Mouse (Mus musculus) midbrain, embryonic 11.5 days (tissue): ENCODE measurements at regions not wholly inside any gene's neighbourhood (a gene's known extent, or its start where the extent isn't known, plus 50 kb on each side); places are given as distances from the start of the nearest gene placed in this dataset.
"Not testable (repeated sequence)": the region's sequence is repeated elsewhere in the genome, so short reads cannot be mapped to it uniquely, and the experiment has no call there.

Experiments
- ATAC-seq: fragments of 200-750 bp; cut with Nextera tagmentation; 2 replicates; pipeline ENCODE4 v1.8.0; 2017; ENCODE audit warnings: moderate TSS enrichment, moderate library complexity; ENCODE audit not compliant: low FRiP score
- DNase-seq: peaks from one replicate; pipeline ENCODE4 v3.0.0; 2015; ENCODE audit warnings: low spot score; ENCODE audit errors: missing footprints
- H3K27ac ChIP-seq: fragments of 300-500 bp; sonication (generic); 2 replicates; pipeline ENCODE4 v1.5.1; 2014; ENCODE audit warnings: low read depth, low read length
- H3K27me3 ChIP-seq: fragments of 300-500 bp; sonication (generic); 2 replicates; pipeline ENCODE4 v1.6.1; 2014; ENCODE audit warnings: mild to moderate bottlenecking, low read length, moderate library complexity, mixed read lengths; ENCODE audit not compliant: control insufficient read depth, insufficient read depth
- H3K36me3 ChIP-seq: fragments of 300-500 bp; sonication (generic); 2 replicates; pipeline ENCODE4 v1.6.1; 2014; ENCODE audit warnings: mild to moderate bottlenecking, low read length, moderate library complexity, mixed read lengths; ENCODE audit not compliant: control insufficient read depth, insufficient read depth
- H3K4me1 ChIP-seq: fragments of 300-500 bp; sonication (generic); 2 replicates; pipeline ENCODE4 v1.6.1; 2014; ENCODE audit warnings: low read length; ENCODE audit not compliant: control insufficient read depth, insufficient read depth
- H3K4me2 ChIP-seq: fragments of 300-500 bp; sonication (generic); 2 replicates; pipeline ENCODE4 v1.6.1; 2014; ENCODE audit warnings: mild to moderate bottlenecking, moderate library complexity
- H3K4me3 ChIP-seq: fragments of 300-500 bp; sonication (generic); 2 replicates; pipeline ENCODE4 v1.5.1; 2014; ENCODE audit warnings: low read depth, low read length
- H3K9ac ChIP-seq: fragments of 300-500 bp; sonication (generic); 2 replicates; pipeline ENCODE4 v1.6.1; 2014; ENCODE audit warnings: low read length
- H3K9me3 ChIP-seq: fragments of 300-500 bp; sonication (generic); 2 replicates; pipeline ENCODE4 v1.6.1; 2016; ENCODE audit warnings: low read length; ENCODE audit not compliant: control insufficient read depth
- WGBS: fragments of 180-500 bp; shearing (Covaris S2); extraction: QIAGEN DNeasy Blood & Tissue Kit; methylation state at CpG from one replicate; pipeline ENCODE4 v1.1.7; 2014; 5-methylcytosine and 5-hydroxymethylcytosine counted together

- Histone ChIP-seq H3K9ac (no peak overlapping the region), H3K36me3 (no peaks in the 10 kb centered on the region), H3K4me3 (no peak overlapping the region), H3K9me3 (no peaks in the 10 kb centered on the region), H3K4me2 (no peak overlapping the region), H3K27ac (no peak overlapping the region), H3K4me1 (no peaks in the 10 kb centered on the region), H3K27me3 (no peaks in the 10 kb centered on the region)
- DNase-seq (no peak), ATAC-seq (no peak)
- 71% methylated on average over 2 of the region's 2 CpGs for WGBS
Measured at GRCm38 (mm10) chr13:46032281-46032680, 67.5 kb upstream of the Atxn1 start.

- DNase-seq = no peak
Measured at GRCm38 (mm10) chr13:46026018-46026417, 61.2 kb upstream of the Atxn1 start.

GRCm38 (mm10) chr13:46023630-46024041, 58.8 kb upstream of the Atxn1 start:
- H3K9ac ChIP-seq = no peak overlapping the region
- H3K27ac ChIP-seq = no peak overlapping the region
- WGBS = 79% methylated on average over 5 of the region's 5 CpGs
- H3K36me3 ChIP-seq = no peaks in the 10 kb centered on the region
- H3K4me2 ChIP-seq = no peak overlapping the region
- H3K9me3 ChIP-seq = no peaks in the 10 kb centered on the region
- H3K27me3 ChIP-seq = no peaks in the 10 kb centered on the region
- peaks cover 3% of the 10 kb centered on the region; the same call in 1 of the 2 replicates for H3K4me1 ChIP-seq
- ATAC-seq = no peak
- no peak for DNase-seq
- no peak overlapping the region for H3K4me3 ChIP-seq

More at GRCm38 (mm10) chr13:46026018-46026417, 61.2 kb upstream of the Atxn1 start:
- Histone ChIP-seq H3K9me3 (no peaks in the 10 kb centered on the region), H3K4me2 (no peak overlapping the region), H3K27me3 (no peaks in the 10 kb centered on the region), H3K4me1 (peaks cover 3% of the 10 kb centered on the region; the same call in 1 of the 2 replicates), H3K9ac (no peak overlapping the region), H3K4me3 (no peak overlapping the region), H3K36me3 (no peaks in the 10 kb centered on the region), H3K27ac (no peak overlapping the region)
- WGBS = 50% methylated on average over 2 of the region's 2 CpGs
- ATAC-seq = no peak

GRCm38 (mm10) chr13:46023187-46023586, 58.4 kb upstream of the Atxn1 start:
- no peaks in the 10 kb centered on the region for H3K36me3 ChIP-seq
- no peak overlapping the region for H3K9ac ChIP-seq
- H3K4me3 ChIP-seq = no peak overlapping the region
- peaks cover 3% of the 10 kb centered on the region; the same call in 1 of the 2 replicates for H3K4me1 ChIP-seq
- ATAC-seq = no peak
- H3K27ac ChIP-seq = no peak overlapping the region
- H3K9me3 ChIP-seq = no peaks in the 10 kb centered on the region
- DNase-seq = no peak
- H3K4me2 ChIP-seq = no peak overlapping the region
- WGBS = 50% methylated on average over 5 of the region's 5 CpGs
- no peaks in the 10 kb centered on the region for H3K27me3 ChIP-seq

GRCm38 (mm10) chr13:46020945-46021835, 56.4 kb upstream of the Atxn1 start:
- Histone ChIP-seq H3K9me3 (no peaks in the 10 kb centered on the region), H3K4me1 (peaks cover 3% of the 10 kb centered on the region; the same call in 1 of the 2 replicates), H3K4me3 (no peak overlapping the region), H3K27ac (no peak overlapping the region), H3K4me2 (no peak overlapping the region), H3K9ac (no peak overlapping the region), H3K27me3 (no peaks in the 10 kb centered on the region), H3K36me3 (no peaks in the 10 kb centered on the region)
- no peak for DNase-seq
- 90% methylated on average over 6 of the region's 6 CpGs for WGBS
- no peak for ATAC-seq

- Histone ChIP-seq H3K9me3 (no peaks in the 10 kb centered on the region), H3K4me3 (no peak overlapping the region), H3K27me3 (no peaks in the 10 kb centered on the region), H3K36me3 (no peaks in the 10 kb centered on the region), H3K27ac (no peak overlapping the region), H3K4me2 (no peak overlapping the region), H3K9ac (no peak overlapping the region), H3K4me1 (peaks cover 3% of the 10 kb centered on the region; the same call in 1 of the 2 replicates)
- DNase-seq (no peak), ATAC-seq (no peak)
- 40% methylated on average over 9 of the region's 9 CpGs for WGBS
Measured at GRCm38 (mm10) chr13:46019431-46020166, 54.8 kb upstream of the Atxn1 start.

- no peak overlapping the region for H3K27ac ChIP-seq
- WGBS = 84% methylated on average over 13 of the region's 13 CpGs
Measured at GRCm38 (mm10) chr13:46018903-46019430, 54.2 kb upstream of the Atxn1 start.

GRCm38 (mm10) chr13:46017742-46018141, 52.9 kb upstream of the Atxn1 start:
- Histone ChIP-seq H3K9ac (no peak overlapping the region), H3K4me2 (no peak overlapping the region), H3K9me3 (no peaks in the 10 kb centered on the region), H3K36me3 (no peaks in the 10 kb centered on the region), H3K4me1 (peaks cover under 1% of the 10 kb centered on the region; the same call in 1 of the 2 replicates), H3K27ac (no peak overlapping the region), H3K4me3 (no peak overlapping the region), H3K27me3 (no peaks in the 10 kb centered on the region)
- WGBS = 91% methylated on average over 5 of the region's 5 CpGs
- DNase-seq (no peak), ATAC-seq (no peak)

More at GRCm38 (mm10) chr13:46018903-46019430, 54.2 kb upstream of the Atxn1 start:
- DNase-seq (no peak), ATAC-seq (no peak)
- H3K27me3 ChIP-seq = no peaks in the 10 kb centered on the region
- H3K4me1 ChIP-seq = peaks cover 3% of the 10 kb centered on the region; the same call in 1 of the 2 replicates
- no peaks in the 10 kb centered on the region for H3K36me3 ChIP-seq
- H3K4me2 ChIP-seq = no peak overlapping the region
- H3K9me3 ChIP-seq = no peaks in the 10 kb centered on the region
- H3K9ac ChIP-seq = no peak overlapping the region
- H3K4me3 ChIP-seq = no peak overlapping the region

GRCm38 (mm10) chr13:46017011-46017410, 52.2 kb upstream of the Atxn1 start:
- not testable (repeated sequence) for ATAC-seq, H3K4me3 ChIP-seq, H3K9ac ChIP-seq, DNase-seq, H3K4me2 ChIP-seq, H3K4me1 ChIP-seq, H3K27ac ChIP-seq, H3K27me3 ChIP-seq, H3K36me3 ChIP-seq, H3K9me3 ChIP-seq
- WGBS = 74% methylated on average over 2 of the region's 2 CpGs
